Mouse (Mus musculus) intestine, postnatal 0 days (tissue): ENCODE data around the gene Gm44805. TPM values are rescaled to one million over a fixed set of nuclear protein-coding genes. Genes with fewer than 3 reads are reported as not detected.

Experiments
- ATAC-seq: fragments of 200-750 bp; cut with Nextera tagmentation; 2 replicates; pipeline ENCODE4 v1.8.0; 2017; ENCODE audit warnings: mild to moderate bottlenecking, moderate TSS enrichment, moderate library complexity
- H3K27ac ChIP-seq: fragments of 300-500 bp; sonication (generic); 2 replicates; pipeline ENCODE4 v1.5.1; 2014; ENCODE audit warnings: mild to moderate bottlenecking, low read depth, low read length, moderate library complexity
- H3K27me3 ChIP-seq: fragments of 300-500 bp; sonication (generic); replicated peaks from 2 replicates; pipeline ENCODE4 v1.6.1; 2014; ENCODE audit warnings: low read length, mixed read lengths; ENCODE audit not compliant: control insufficient read depth, insufficient read depth
- H3K36me3 ChIP-seq: fragments of 300-500 bp; sonication (generic); 2 replicates; pipeline ENCODE4 v1.6.1; 2014; ENCODE audit warnings: mild to moderate bottlenecking, moderate library complexity; ENCODE audit not compliant: control insufficient read depth, insufficient read depth
- H3K4me1 ChIP-seq: fragments of 300-500 bp; sonication (generic); replicated peaks from 2 replicates; pipeline ENCODE4 v1.6.1; 2014; ENCODE audit warnings: antibody characterized with exemption, low read length, mixed read lengths; ENCODE audit not compliant: control insufficient read depth, insufficient read depth
- H3K4me2 ChIP-seq: fragments of 300-500 bp; sonication (generic); replicated peaks from 2 replicates; pipeline ENCODE4 v1.6.1; 2014; ENCODE audit warnings: low read depth, mild to moderate bottlenecking, moderate library complexity
- H3K4me3 ChIP-seq: fragments of 300-500 bp; sonication (generic); 2 replicates; pipeline ENCODE4 v1.5.1; 2014; ENCODE audit warnings: low read depth, low read length
- H3K9ac ChIP-seq: fragments of 300-500 bp; sonication (generic); 2 replicates; pipeline ENCODE4 v1.6.1; 2014; ENCODE audit warnings: mild to moderate bottlenecking, low read depth, low read length
- H3K9me3 ChIP-seq: fragments of 300-500 bp; sonication (generic); 2 replicates; pipeline ENCODE4 v1.6.1; 2016; ENCODE audit warnings: mixed run types; ENCODE audit not compliant: control insufficient read depth
- CTCF ChIP-seq: sonication (generic); IDR thresholded peaks from 2 replicates; pipeline ENCODE4 v1.5.1; 2016; ENCODE audit warnings: low read depth, mild to moderate bottlenecking, control low read depth, antibody characterized with exemption, moderate library complexity
- WGBS: fragments of 180-500 bp; shearing (Covaris S2); extraction: QIAGEN DNeasy Blood & Tissue Kit; methylation state at CpG from one replicate; pipeline ENCODE4 v1.1.7; 2014; 5-methylcytosine and 5-hydroxymethylcytosine counted together
- polyA plus RNA-seq: library from polyadenylated mRNA; unstranded; fragments of >200 nt; fragmentation: Nextera tagmentation; extraction: Ambion mirVana; gene quantifications from 2 replicates; pipeline ENCODE4 v1.2.1, GENCODE M21; 2015

The Gm44805 gene
- polyA plus RNA-seq, 1 experiment from 2014 or later = 13.5 TPM

GRCm38 (mm10) chr7:19713196-19713595 is 32.0 kb upstream of the Gm44805 start:
- 34% methylated on average over 4 of the region's 4 CpGs for WGBS
- peak; percentile 73 for TF ChIP-seq CTCF
- H3K27ac ChIP-seq = no peak overlapping the region

DNA sequence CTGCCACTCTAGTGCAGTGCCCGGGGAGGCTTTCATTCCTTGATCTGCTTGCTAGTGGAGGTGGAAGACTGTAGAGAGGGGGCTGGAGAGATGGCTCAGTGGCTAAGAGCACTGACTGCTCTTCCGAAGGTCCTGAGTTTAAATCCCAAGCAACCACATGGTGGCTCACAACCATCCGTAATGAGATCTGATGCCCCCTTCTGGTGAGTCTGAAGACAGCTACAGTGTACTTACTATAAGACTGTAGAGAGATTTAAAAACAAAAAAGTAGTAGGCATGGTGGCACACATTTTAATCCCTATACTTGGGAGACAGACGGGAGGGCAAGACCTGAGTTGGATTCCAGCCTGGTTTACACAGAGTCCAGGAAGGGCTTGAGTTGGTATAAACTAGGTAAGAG is 31.2 kb upstream of the Gm44805 start:
- Histone ChIP-seq H3K4me2 (no peak overlapping the region), H3K9me3 (no peaks in the 10 kb centered on the region), H3K27ac (no peak overlapping the region), H3K9ac (no peak overlapping the region), H3K4me1 (no peaks in the 10 kb centered on the region; the same call in 1 of the 2 replicates), H3K27me3 (no peaks in the 10 kb centered on the region), H3K4me3 (no peak overlapping the region), H3K36me3 (peaks cover 50% of the 10 kb centered on the region)
- TF ChIP-seq CTCF = peak; percentile 71
- no peak for ATAC-seq
- WGBS = 63% methylated on average over 4 of the region's 4 CpGs

More at GRCm38 (mm10) chr7:19713196-19713595, 32.0 kb upstream of the Gm44805 start:
- Histone ChIP-seq H3K4me1 (no peaks in the 10 kb centered on the region; the same call in 1 of the 2 replicates), H3K27me3 (no peaks in the 10 kb centered on the region), H3K4me2 (no peak overlapping the region), H3K9ac (no peak overlapping the region), H3K9me3 (no peaks in the 10 kb centered on the region), H3K4me3 (no peak overlapping the region), H3K36me3 (peaks cover 50% of the 10 kb centered on the region)
- no peak for ATAC-seq

GRCm38 (mm10) chr7:19710650-19711049 is 29.4 kb upstream of the Gm44805 start:
- no peak for TF ChIP-seq CTCF
- Histone ChIP-seq H3K36me3 (peaks cover 53% of the 10 kb centered on the region), H3K4me2 (no peak overlapping the region), H3K9me3 (no peaks in the 10 kb centered on the region), H3K27me3 (no peaks in the 10 kb centered on the region), H3K9ac (no peak overlapping the region), H3K4me3 (no peak overlapping the region), H3K27ac (no peak overlapping the region), H3K4me1 (no peaks in the 10 kb centered on the region)
- ATAC-seq = no peak
- 92% methylated on average over 10 of the region's 10 CpGs for WGBS

GRCm38 (mm10) chr7:19705271-19705670 is 24.0 kb upstream of the Gm44805 start:
- Histone ChIP-seq H3K4me2 (no peak overlapping the region), H3K9me3 (no peaks in the 10 kb centered on the region), H3K36me3 (peaks cover 52% of the 10 kb centered on the region), H3K27me3 (no peaks in the 10 kb centered on the region), H3K4me1 (peaks cover 2% of the 10 kb centered on the region; the same call in 1 of the 2 replicates), H3K9ac (no peak overlapping the region), H3K27ac (no peak overlapping the region), H3K4me3 (no peak overlapping the region)
- WGBS = 94% methylated on average over 7 of the region's 7 CpGs
- ATAC-seq = no peak
- TF ChIP-seq CTCF = no peak

GRCm38 (mm10) chr7:19704475-19704874 is 23.3 kb upstream of the Gm44805 start:
- ATAC-seq = no peak
- H3K27me3 ChIP-seq = no peaks in the 10 kb centered on the region
- no peaks in the 10 kb centered on the region for H3K9me3 ChIP-seq
- no peak overlapping the region for H3K9ac ChIP-seq
- 82% methylated on average over 4 of the region's 4 CpGs for whole genome bisulfite sequencing
- no peak overlapping the region for H3K27ac ChIP-seq
- H3K4me1 ChIP-seq = peaks cover 4% of the 10 kb centered on the region
- H3K36me3 ChIP-seq = peaks cover 46% of the 10 kb centered on the region
- no peak overlapping the region for H3K4me2 ChIP-seq
- no peak overlapping the region for H3K4me3 ChIP-seq
- TF ChIP-seq CTCF = no peak

DNA sequence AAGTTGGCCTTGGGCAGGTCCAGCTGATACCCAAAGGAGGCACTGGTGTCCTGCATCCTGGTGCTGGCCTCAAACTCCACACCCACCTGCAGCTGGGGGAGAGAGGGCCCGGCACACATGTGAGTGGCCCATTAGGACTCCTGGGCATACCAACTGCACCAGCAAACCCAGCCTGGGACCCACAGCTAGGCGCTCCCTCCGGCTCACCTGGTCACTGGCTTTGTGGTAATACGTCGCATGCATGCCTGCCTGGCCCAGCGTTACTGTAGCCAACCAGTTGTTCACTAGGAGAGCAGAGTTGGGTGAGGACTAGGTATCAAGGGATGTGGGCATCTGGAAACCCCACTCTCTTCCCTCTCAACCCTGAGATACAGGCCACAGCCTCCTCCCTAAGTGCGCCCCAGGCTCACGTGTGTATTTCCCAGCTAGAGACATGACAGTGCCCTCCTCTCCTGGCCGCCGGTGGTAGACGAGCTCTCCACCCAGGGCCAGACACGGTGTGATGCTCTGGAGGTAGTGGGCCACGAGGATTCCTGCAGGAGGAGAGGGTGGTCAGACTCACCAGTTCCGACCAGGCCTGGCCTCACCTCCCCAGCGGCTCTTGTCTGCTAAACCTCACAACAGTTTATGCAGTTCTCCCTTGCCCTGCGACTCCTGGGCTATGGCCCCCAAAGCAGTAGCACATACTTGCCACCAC is 21.8 kb upstream of the Gm44805 start:
- Histone ChIP-seq H3K9ac (no peak overlapping the region), H3K27ac (no peak overlapping the region), H3K4me3 (no peak overlapping the region), H3K27me3 (no peaks in the 10 kb centered on the region), H3K9me3 (no peaks in the 10 kb centered on the region), H3K36me3 (peaks cover 32% of the 10 kb centered on the region), H3K4me2 (no peak overlapping the region), H3K4me1 (peaks cover 9% of the 10 kb centered on the region)
- 88% methylated on average over 16 of the region's 16 CpGs for WGBS
- no peak for TF ChIP-seq CTCF
- no peak for ATAC-seq
